Mouse (Mus musculus): Measurements from ENCODE around the gene BC052040.

GRCm38 (mm10) chr2:115751177-115751576 is 169.7 kb downstream of the BC052040 start:
- TF ChIP-seq HCFC1 (IDR thresholded peaks at IDR 0.05; ENCODE audit: borderline replicate concordance, insufficient read depth, low read length) = no peak
- TF ChIP-seq CHD2 (IDR thresholded peaks at IDR 0.05; ENCODE audit: low read depth, low read length) = no peak
- TF ChIP-seq ZNF384 (IDR thresholded peaks at IDR 0.05; ENCODE audit: low read depth, low read length) = no peak
